Mouse (Mus musculus) testis, adult 2 months (tissue): ENCODE results near the gene St6galnac3.

Source experiments
- CTCF ChIP-seq: fragments of 200-500 bp; IDR thresholded peaks from 2 replicates; pipeline ENCODE4 v1.5.1; 2012; ENCODE audit warnings: low read depth, mild to moderate bottlenecking, inconsistent platforms, low read length, moderate library complexity; ENCODE audit not compliant: control insufficient read depth, insufficient read depth, insufficient replicate concordance
- POLR2A ChIP-seq: fragments of 200-500 bp; IDR thresholded peaks from 2 replicates; pipeline ENCODE4 v1.6.1; 2012; ENCODE audit warnings: low read depth, mild to moderate bottlenecking, inconsistent platforms, low read length, moderate library complexity; ENCODE audit not compliant: control insufficient read depth

- TF ChIP-seq POLR2A = no peak
- TF ChIP-seq CTCF = no peak
Observed at GRCm38 (mm10) chr3:153200801-153201200, 524.2 kb downstream of the St6galnac3 start.
